Mouse (Mus musculus): ENCODE results near the gene Prelid3b. TPM values are rescaled to one million over a fixed set of nuclear protein-coding genes. Genes with fewer than 3 reads are reported as not detected.

Prelid3b gene
- total RNA-seq, 2 experiments from 2014 or later = 51.4 to 52.9 TPM

- peak; percentile 97 for DNase-seq
These were observed 8.9 kb downstream of the Prelid3b start, which contains the start of gene Atp5e for GRCm38 (mm10) chr2:174463789-174464523. Atp5e (minus strand) TSS chr2:174464105.

GRCm38 (mm10) chr2:174463370-174463769 is 9.5 kb downstream of the Prelid3b start:
- no peak for DNase-seq

GRCm38 (mm10) chr2:174459365-174459764 is 13.5 kb downstream of the Prelid3b start:
- DNase-seq = no peak

- DNase-seq = no peak
These were observed 19.2 kb downstream of the Prelid3b start for GRCm38 (mm10) chr2:174453681-174454080.

DNA sequence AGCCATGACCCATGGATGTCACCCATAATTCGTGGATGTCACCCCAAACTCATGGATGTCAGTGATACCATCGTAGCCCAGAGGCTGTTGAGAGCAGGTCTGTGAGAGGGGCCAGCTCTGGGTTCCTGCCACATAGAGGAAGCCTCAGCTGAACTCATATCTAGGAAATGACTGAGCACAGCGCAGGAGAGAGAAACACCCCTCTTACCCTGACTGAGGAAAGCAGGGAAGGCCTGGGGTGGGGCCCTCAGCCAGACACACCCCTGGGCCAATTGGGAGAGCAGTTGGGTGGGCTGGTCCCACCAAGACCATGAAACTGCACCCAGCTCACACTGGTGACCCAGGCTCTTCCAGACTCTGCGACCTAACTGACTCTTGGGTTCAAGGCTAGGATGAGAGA is 22.5 kb downstream of the Prelid3b start, which contains the start of gene Tubb1:
TSS of gene Tubb1 (plus strand) at position 343 of the 400 bp plus-strand sequence.
- DNase-seq = no peak

- no peak for DNase-seq
These were observed 24.5 kb downstream of the Prelid3b start for GRCm38 (mm10) chr2:174448405-174448804.

DNA sequence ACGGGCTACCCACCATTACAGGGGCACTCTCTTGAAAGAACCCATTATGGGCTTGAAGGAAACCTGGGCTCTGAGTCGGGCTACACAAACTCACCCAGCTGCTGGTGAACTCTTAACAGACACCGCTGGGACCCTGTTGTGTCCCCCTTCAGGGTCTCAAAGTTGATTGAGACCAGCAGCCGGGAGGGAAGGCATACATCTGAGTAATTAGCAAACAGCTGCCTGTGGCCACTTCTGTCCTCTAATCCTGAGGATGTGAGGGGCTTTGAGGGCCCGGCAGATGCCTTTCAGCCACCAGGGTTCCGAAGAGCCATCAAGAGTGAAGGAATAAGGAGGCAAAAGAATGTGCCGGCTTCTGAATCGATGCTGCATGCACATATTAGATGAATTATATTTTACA is 26.0 kb downstream of the Prelid3b start:
- DNase-seq = no peak

DNA sequence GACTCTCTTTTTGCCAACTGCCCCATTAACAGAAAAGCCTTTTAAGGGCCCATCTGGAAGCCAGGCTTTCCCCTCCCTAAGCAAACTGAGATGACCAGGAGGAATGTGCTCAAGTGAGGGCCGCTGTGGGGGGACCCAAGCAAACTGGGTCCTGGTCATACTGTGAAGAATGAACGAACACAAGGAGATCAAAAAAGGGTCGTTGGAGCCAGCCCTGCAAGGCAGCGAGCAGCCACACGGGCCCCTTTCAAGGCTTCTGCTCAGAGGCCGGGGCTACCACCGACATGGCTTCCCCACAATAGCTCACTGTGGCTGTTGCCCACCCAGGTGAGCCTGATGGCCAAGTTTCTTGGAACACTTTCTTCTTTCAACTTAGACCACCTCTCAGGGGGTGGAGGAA is 26.4 kb downstream of the Prelid3b start:
- no peak for DNase-seq

- DNase-seq = no peak
These were observed 27.9 kb downstream of the Prelid3b start for GRCm38 (mm10) chr2:174445018-174445417.

GRCm38 (mm10) chr2:174444359-174444758 is 28.5 kb downstream of the Prelid3b start:
- DNase-seq = no peak

GRCm38 (mm10) chr2:174443046-174443445 is 29.8 kb downstream of the Prelid3b start:
- no peak for DNase-seq

DNA sequence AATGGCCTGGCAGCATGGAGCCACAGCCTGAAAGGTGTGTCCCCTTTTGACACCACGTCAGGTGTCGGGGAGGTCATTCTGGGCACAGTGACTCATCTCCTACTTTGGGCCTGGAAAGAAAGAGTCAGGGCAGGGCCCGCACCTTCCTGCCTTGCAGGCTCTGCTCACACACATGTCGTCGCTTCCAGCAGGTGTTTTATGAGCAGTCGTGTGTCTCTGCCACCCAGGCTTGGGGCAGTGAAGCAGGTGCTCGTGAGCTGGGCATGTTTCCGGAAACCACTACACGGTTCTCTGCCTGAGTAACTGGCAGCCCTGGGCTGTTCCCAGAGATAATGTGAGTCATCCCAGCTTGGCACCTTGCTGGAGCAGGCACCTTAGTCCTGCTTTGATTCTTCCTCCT is 30.4 kb downstream of the Prelid3b start:
- DNase-seq = peak; percentile 21

- no peak for DNase-seq
These were observed 31.0 kb downstream of the Prelid3b start for GRCm38 (mm10) chr2:174441898-174442297.

DNA sequence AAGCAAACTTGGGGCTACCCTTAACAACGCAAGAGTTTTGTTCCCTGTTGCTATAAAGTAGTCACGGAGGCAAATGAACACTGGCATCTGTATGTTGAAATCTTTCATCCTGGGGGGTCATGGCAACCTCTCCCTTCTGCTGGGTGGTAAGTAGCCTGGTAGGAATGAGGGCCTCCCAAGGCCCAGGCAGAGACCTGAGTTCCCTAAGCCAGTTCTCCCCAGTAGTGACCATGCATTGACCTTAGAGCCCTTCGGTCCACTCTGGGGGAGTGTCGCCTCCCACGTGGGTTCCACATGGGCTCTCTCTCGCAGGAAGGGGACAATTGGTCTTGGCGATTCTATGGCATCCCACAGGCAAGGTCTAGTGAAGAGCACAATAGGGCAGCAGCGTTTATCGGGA is 32.9 kb downstream of the Prelid3b start:
- DNase-seq = no peak

- no peak for DNase-seq
These were observed 33.4 kb downstream of the Prelid3b start for GRCm38 (mm10) chr2:174439450-174439838.

- DNase-seq = peak; percentile 75
These were observed 34.0 kb downstream of the Prelid3b start, which contains the start of gene Ctsz for GRCm38 (mm10) chr2:174438737-174439449. Ctsz (minus strand) TSS chr2:174439039.

- no peak for DNase-seq
These were observed 34.7 kb downstream of the Prelid3b start for GRCm38 (mm10) chr2:174438181-174438580.

DNA sequence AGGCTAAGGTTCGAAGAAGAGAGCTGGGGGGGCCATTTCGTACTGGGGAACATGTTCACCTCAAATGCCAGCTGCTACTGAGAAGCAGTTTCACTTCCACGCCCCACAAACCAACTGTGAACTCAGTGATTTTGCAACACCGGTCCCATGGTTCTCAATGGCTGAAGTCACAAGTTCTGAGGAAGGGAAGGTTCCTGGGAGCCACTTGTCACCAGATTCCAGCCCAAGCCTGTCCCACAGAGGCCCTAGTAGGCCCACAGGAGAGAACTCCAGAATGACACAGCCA is 35.2 kb downstream of the Prelid3b start:
- no peak for DNase-seq

DNA sequence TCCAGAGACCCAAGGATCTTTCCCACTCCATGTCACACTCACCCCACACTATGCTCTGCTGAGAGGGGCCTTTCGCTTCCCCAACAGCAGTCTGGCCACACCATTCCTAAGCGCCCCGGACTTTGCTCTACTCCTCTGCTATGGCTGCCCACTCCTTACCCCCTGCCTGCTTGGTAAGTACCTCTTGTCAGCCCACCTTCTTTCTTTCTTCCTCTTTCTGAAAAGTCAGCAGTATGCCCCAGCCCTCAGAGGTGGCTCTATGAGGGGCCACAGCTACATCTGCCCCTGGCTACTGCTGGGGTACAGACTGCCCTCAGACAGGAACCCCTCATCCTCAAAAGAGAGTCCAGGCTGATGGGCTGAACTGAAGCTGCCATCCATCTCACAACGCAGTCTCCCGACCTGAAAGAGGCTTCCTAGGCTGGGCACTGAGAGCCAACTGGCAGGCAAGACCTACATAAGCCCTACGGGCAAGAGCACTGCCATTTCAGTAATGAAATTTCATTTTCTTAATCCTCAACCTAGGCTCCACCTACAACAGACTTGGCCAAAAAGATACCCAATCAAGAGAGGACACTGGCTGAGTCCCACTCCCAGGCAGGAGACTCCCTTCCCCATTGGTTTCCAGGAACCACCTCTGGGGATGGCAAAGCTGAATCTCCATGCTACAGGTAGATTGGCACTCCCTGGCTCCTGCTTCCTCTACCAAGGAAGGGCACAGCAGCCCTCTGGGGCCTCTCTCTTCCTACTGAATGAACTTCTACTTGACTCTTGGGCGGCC is 35.8 kb downstream of the Prelid3b start:
- no peak for DNase-seq

- no peak for DNase-seq
These were observed 36.7 kb downstream of the Prelid3b start for GRCm38 (mm10) chr2:174436076-174436701.

DNA sequence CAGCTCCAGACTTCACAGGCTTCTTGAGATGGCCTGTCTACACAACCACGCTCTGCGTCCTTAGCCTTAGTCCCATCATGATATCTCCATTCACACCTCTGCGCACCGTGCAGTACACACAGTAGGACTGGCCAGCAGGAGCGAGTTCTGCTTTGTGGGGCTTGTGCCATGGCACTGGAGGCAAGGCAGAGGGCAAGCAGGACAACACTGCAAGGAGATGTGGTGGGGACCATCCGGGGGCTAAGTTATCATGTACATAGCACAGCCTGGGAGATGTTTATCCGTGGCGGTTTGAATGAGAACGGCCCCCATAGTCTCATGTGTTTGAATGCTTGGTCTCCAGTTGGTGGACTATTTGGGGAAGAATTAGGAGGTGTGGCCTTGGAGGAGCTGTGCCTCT is 37.9 kb downstream of the Prelid3b start:
- DNase-seq = no peak

DNA sequence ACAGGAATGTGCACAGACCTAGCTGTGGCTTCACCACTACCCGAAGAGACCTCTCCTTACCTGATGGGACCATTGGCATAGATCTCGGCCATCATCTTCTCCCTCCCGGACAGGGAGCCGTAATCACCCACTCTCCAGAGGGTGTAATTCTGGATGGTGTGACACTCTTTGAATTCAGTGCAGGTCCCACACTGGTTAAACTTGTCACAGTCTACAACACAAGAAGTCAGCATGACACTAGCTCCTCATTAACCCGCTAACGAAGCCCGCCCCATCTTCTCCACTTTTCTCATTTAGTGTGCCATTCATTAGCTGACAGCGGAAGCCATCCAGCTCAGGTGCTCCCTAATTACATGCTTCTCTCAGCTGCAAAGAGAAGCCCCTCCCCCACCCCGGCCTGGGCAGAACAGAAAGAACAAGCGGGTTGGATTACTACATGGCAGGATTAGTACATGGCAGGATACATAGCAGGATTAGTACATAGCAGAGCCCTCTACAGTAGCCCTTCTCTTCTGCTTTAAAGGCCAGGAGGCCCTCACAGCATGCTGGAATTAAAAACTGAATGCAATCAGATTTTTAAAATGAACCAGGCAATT is 43.8 kb downstream of the Prelid3b start:
- DNase-seq = no peak
